Mouse (Mus musculus): ENCODE results near the gene Lrrc7. TPM values are rescaled to one million over a fixed set of nuclear protein-coding genes. Genes with fewer than 3 reads are reported as not detected.

Lrrc7 gene
- polyA plus RNA-seq, 1 experiment from 2014 or later, result 0.07 TPM

- ATAC-seq, result no peak
- no peak overlapping the region for H3K9ac ChIP-seq
- no peak overlapping the region for H3K4me2 ChIP-seq
- H3K36me3 ChIP-seq, result no peaks in the 10 kb centered on the region
- H3K9me3 ChIP-seq (replicated peaks), result no peaks in the 10 kb centered on the region
- 50% methylated on average over 1 of the region's 1 CpGs for WGBS (ENCODE audit: insufficient replicate concordance)
- no peak overlapping the region for H3K4me3 ChIP-seq
- no peaks in the 10 kb centered on the region for H3K4me1 ChIP-seq
- no peaks in the 10 kb centered on the region for H3K27me3 ChIP-seq (replicated peaks)
- no peak overlapping the region for H3K27ac ChIP-seq
These were observed 33.5 kb downstream of the Lrrc7 start for GRCm38 (mm10) chr3:158528471-158528870.

GRCm38 (mm10) chr3:158493730-158494129, 68.3 kb downstream of the Lrrc7 start:
- Histone ChIP-seq H3K4me2 (no peak overlapping the region), H3K4me3 (no peak overlapping the region), H3K9me3 (replicated peaks) (no peaks in the 10 kb centered on the region), H3K4me1 (no peaks in the 10 kb centered on the region), H3K36me3 (no peaks in the 10 kb centered on the region), H3K27ac (no peak overlapping the region), H3K27me3 (replicated peaks) (no peaks in the 10 kb centered on the region), H3K9ac (no peak overlapping the region)
- whole genome bisulfite sequencing (ENCODE audit: insufficient replicate concordance), result 45% methylated on average over 1 of the region's 1 CpGs
- ATAC-seq, result no peak

DNA sequence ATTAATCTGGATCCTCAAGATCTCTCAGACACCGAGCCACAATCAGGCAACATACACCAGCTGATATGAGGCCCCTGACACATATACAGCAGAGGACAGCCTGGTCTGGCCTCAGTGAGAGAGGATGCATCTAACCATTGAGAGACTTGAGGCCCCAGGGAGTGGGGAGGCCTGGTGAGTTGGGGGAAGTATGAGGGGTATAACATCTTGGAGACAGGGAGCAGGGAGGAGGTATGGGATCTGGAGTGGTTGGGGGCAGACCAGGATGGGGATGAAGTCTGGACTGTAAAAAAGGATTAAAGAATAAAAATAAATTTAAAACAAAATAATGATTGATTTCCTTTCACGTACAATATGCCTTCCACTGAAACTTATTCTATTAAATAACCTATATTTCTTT, 82.3 kb downstream of the Lrrc7 start:
- no peak overlapping the region for H3K9ac ChIP-seq
- no peak overlapping the region for H3K4me3 ChIP-seq
- no peaks in the 10 kb centered on the region for H3K9me3 ChIP-seq (replicated peaks)
- no peaks in the 10 kb centered on the region for H3K4me1 ChIP-seq
- H3K4me2 ChIP-seq, result no peak overlapping the region
- WGBS (ENCODE audit: insufficient replicate concordance), result 63% methylated on average over 2 of the region's 2 CpGs
- H3K36me3 ChIP-seq, result no peaks in the 10 kb centered on the region
- no peak for ATAC-seq
- H3K27me3 ChIP-seq (replicated peaks), result no peaks in the 10 kb centered on the region
- H3K27ac ChIP-seq, result no peak overlapping the region

- no peaks in the 10 kb centered on the region for H3K27me3 ChIP-seq (replicated peaks)
- H3K9ac ChIP-seq, result no peak overlapping the region
- no peak overlapping the region for H3K27ac ChIP-seq
- H3K4me2 ChIP-seq, result no peak overlapping the region
- H3K9me3 ChIP-seq (replicated peaks), result no peaks in the 10 kb centered on the region
- ATAC-seq, result no peak
- WGBS (ENCODE audit: insufficient replicate concordance), result 67% methylated on average over 1 of the region's 1 CpGs
- no peak overlapping the region for H3K4me3 ChIP-seq
- no peaks in the 10 kb centered on the region for H3K4me1 ChIP-seq
- H3K36me3 ChIP-seq, result no peaks in the 10 kb centered on the region
These were observed 161.4 kb downstream of the Lrrc7 start for GRCm38 (mm10) chr3:158400600-158400999.

DNA sequence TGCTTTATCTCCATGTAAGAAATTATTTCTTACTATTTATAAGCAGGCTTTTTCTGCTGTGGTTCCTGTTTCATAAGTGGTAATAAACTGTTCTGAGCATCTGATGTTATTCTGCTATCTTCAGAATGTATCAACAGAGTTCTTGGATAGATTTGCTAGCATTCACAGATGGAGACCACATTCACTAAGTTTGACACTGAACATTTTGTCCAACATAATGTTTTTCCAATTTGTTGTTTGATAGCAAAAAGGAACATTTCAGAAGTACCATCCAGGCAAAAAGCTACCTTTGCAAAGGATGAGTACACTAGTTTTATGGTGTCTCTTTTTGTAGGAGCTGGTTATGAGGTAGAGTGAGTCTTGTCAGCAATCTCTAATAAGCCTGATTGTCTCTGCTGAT, 170.5 kb downstream of the Lrrc7 start:
- H3K4me2 ChIP-seq, result no peak overlapping the region
- no peak overlapping the region for H3K9ac ChIP-seq
- H3K36me3 ChIP-seq, result no peaks in the 10 kb centered on the region
- H3K27me3 ChIP-seq (replicated peaks), result no peaks in the 10 kb centered on the region
- H3K9me3 ChIP-seq (replicated peaks), result no peaks in the 10 kb centered on the region
- ATAC-seq, result no peak
- H3K27ac ChIP-seq, result no peak overlapping the region
- no peak overlapping the region for H3K4me3 ChIP-seq
- no peaks in the 10 kb centered on the region for H3K4me1 ChIP-seq

DNA sequence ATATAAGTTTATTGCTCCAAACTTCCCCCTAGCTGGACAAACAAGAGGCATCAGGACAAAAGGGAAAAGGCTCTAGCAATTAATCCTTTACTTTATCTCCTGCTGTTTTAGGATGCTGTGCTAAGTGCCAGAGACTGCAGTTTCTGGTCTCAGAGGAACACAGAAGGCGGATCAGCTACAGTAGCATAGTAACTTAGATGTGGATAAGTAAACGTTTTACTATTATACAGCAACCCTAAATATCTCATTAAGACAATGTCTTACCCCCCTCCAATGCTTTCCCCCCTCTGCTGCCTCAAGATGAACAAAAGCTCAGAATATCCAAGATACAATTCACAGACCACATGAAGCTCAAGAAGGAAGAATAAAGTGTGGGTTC, 174.0 kb downstream of the Lrrc7 start:
- no peak overlapping the region for H3K9ac ChIP-seq
- H3K4me3 ChIP-seq, result no peak overlapping the region
- no peaks in the 10 kb centered on the region for H3K4me1 ChIP-seq
- WGBS (ENCODE audit: insufficient replicate concordance), result 42% methylated on average over 2 of the region's 2 CpGs
- no peak overlapping the region for H3K4me2 ChIP-seq
- H3K27me3 ChIP-seq (replicated peaks), result no peaks in the 10 kb centered on the region
- H3K27ac ChIP-seq, result no peak overlapping the region
- H3K9me3 ChIP-seq (replicated peaks), result no peaks in the 10 kb centered on the region
- ATAC-seq, result no peak
- H3K36me3 ChIP-seq, result no peaks in the 10 kb centered on the region

DNA sequence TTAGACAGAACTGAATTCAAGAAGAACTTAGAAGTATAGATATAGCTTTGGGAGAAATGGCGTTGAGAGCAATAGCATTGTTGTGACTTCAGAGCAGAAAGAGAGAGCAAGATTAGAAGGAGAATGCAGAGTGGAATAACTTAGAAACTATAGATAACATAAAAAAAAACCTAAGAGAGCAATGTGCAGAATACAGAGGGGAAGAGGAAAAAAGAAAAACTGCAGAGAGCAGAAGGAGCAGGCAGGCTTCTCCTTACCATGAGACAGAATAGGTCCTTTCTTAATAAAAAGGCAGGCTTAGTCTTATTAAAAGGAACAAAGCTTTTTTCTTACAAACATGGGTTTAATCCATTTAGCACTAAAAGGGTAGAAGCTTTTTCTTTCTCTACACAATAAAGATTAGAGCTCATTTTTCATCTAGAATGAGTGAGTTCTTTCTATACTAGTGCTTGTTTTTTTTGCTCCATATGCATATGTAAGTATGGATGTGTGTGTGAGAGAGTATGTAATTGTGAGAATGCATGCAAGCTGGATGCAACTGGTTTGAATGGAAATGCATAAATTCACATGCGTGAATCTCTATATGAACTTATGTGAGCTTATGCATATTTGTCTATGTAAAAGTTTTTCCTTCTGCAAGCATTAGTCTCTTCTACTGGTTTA, 174.5 kb downstream of the Lrrc7 start:
- H3K4me3 ChIP-seq, result no peak overlapping the region
- no peak for ATAC-seq
- no peak overlapping the region for H3K4me2 ChIP-seq
- no peak overlapping the region for H3K9ac ChIP-seq
- WGBS (ENCODE audit: insufficient replicate concordance), result 56% methylated on average over 2 of the region's 2 CpGs
- no peaks in the 10 kb centered on the region for H3K27me3 ChIP-seq (replicated peaks)
- H3K9me3 ChIP-seq (replicated peaks), result no peaks in the 10 kb centered on the region
- H3K36me3 ChIP-seq, result no peaks in the 10 kb centered on the region
- H3K4me1 ChIP-seq, result no peaks in the 10 kb centered on the region
- no peak overlapping the region for H3K27ac ChIP-seq

DNA sequence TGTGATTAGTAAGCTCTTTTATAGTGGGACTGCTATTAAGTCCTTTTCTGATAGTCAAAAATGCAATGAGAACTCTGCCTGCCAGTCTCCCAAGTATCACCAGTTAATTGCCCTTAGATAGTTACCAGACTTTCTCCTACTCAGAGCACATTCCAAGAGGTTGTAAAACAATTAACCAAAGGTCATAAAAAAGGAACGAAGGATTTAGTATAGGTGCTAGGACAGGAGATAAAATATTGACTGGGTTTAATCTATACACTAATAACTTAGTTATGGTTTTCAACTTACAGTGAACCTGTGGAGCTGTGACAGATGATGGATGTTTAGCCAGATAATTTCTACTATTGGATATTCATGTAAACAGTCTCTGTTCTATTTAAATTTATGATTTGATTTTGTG, 175.2 kb downstream of the Lrrc7 start:
- WGBS (ENCODE audit: insufficient replicate concordance), result 36% methylated on average over 1 of the region's 1 CpGs
- Histone ChIP-seq H3K4me1 (no peaks in the 10 kb centered on the region), H3K27ac (no peak overlapping the region), H3K9me3 (replicated peaks) (no peaks in the 10 kb centered on the region), H3K4me3 (no peak overlapping the region), H3K4me2 (no peak overlapping the region), H3K9ac (no peak overlapping the region), H3K36me3 (no peaks in the 10 kb centered on the region), H3K27me3 (replicated peaks) (no peaks in the 10 kb centered on the region)
- no peak for ATAC-seq

- no peak overlapping the region for H3K27ac ChIP-seq
- no peaks in the 10 kb centered on the region for H3K27me3 ChIP-seq (replicated peaks)
These were observed 186.1 kb downstream of the Lrrc7 start for GRCm38 (mm10) chr3:158375885-158376284.

GRCm38 (mm10) chr3:158369169-158369568, 192.9 kb downstream of the Lrrc7 start:
- Histone ChIP-seq H3K4me1 (no peaks in the 10 kb centered on the region), H3K4me3 (no peak overlapping the region), H3K27me3 (replicated peaks) (no peaks in the 10 kb centered on the region), H3K9me3 (replicated peaks) (no peaks in the 10 kb centered on the region), H3K4me2 (no peak overlapping the region), H3K27ac (no peak overlapping the region), H3K36me3 (no peaks in the 10 kb centered on the region), H3K9ac (no peak overlapping the region)
- 66% methylated on average over 3 of the region's 3 CpGs for WGBS (ENCODE audit: insufficient replicate concordance)
- ATAC-seq, result no peak

More at GRCm38 (mm10) chr3:158375885-158376284, 186.1 kb downstream of the Lrrc7 start:
- Histone ChIP-seq H3K9ac (no peak overlapping the region), H3K36me3 (no peaks in the 10 kb centered on the region), H3K4me3 (no peak overlapping the region), H3K4me1 (no peaks in the 10 kb centered on the region), H3K4me2 (no peak overlapping the region), H3K9me3 (replicated peaks) (no peaks in the 10 kb centered on the region)
- no peak for ATAC-seq
- 0% methylated on average over 1 of the region's 1 CpGs for WGBS (ENCODE audit: insufficient replicate concordance)

- H3K27ac ChIP-seq, result no peak overlapping the region
- no peaks in the 10 kb centered on the region for H3K4me1 ChIP-seq
- no peak overlapping the region for H3K4me2 ChIP-seq
- H3K27me3 ChIP-seq (replicated peaks), result no peaks in the 10 kb centered on the region
- no peaks in the 10 kb centered on the region for H3K36me3 ChIP-seq
- H3K4me3 ChIP-seq, result no peak overlapping the region
- WGBS (ENCODE audit: insufficient replicate concordance), result 52% methylated on average over 3 of the region's 3 CpGs
- H3K9me3 ChIP-seq (replicated peaks), result no peaks in the 10 kb centered on the region
- H3K9ac ChIP-seq, result no peak overlapping the region
- no peak for ATAC-seq
These were observed 196.2 kb downstream of the Lrrc7 start for GRCm38 (mm10) chr3:158365801-158366200.

- 88% methylated on average over 2 of the region's 2 CpGs for WGBS (ENCODE audit: insufficient replicate concordance)
- Histone ChIP-seq H3K4me1 (no peaks in the 10 kb centered on the region), H3K9ac (no peak overlapping the region), H3K9me3 (replicated peaks) (no peaks in the 10 kb centered on the region), H3K27ac (no peak overlapping the region), H3K27me3 (replicated peaks) (no peaks in the 10 kb centered on the region), H3K4me2 (no peak overlapping the region), H3K36me3 (no peaks in the 10 kb centered on the region), H3K4me3 (no peak overlapping the region)
- no peak for ATAC-seq
These were observed 199.9 kb downstream of the Lrrc7 start for GRCm38 (mm10) chr3:158362091-158362490.

DNA sequence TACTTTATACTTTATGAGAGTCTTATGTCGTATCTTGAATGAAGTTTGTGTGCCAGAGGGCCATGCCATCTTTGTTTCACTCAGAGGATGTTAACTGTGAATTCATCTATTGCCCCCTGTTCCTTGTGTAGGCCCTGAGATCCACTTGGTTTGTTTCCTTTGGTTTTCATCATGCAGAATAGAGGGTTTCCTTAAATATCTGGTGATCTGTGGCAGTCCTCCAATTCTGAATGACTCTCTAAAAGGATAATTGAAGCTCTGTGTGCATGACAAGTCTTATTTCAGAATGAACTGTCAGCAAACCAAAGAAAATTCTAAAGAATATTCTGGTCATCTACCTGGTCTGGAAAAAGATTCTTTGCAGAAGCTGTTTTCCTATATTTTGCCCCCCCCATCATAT, 205.3 kb downstream of the Lrrc7 start:
- Histone ChIP-seq H3K36me3 (no peaks in the 10 kb centered on the region), H3K4me3 (no peak overlapping the region), H3K9ac (no peak overlapping the region), H3K4me1 (no peaks in the 10 kb centered on the region), H3K9me3 (replicated peaks) (no peaks in the 10 kb centered on the region), H3K27ac (no peak overlapping the region), H3K4me2 (no peak overlapping the region), H3K27me3 (replicated peaks) (no peaks in the 10 kb centered on the region)
- 45% methylated on average over 1 of the region's 1 CpGs for WGBS (ENCODE audit: insufficient replicate concordance)
- no peak for ATAC-seq
